Mouse (Mus musculus) right cerebral cortex, postnatal 10 days (tissue): ENCODE data around the gene Primpol.
A peak's percentile ranks its signal among the peaks of the same experiment; 100 is the strongest.

Experiments used
- DNase-seq, 2 experiments: peaks; one replicate each; pipeline ENCODE4 v3.0.0; 2021; ENCODE audit warnings: low spot score in 2 of 2

Primpol gene

GRCm38 (mm10) chr8:46562333-46562732 is 54.7 kb downstream of the Primpol start:
- DNase-seq: no peak

GRCm38 (mm10) chr8:46559428-46559827 is 57.6 kb downstream of the Primpol start:
- DNase-seq: peak in 1 of 2 experiments; percentile 43

GRCm38 (mm10) chr8:46552441-46552765 is 64.6 kb downstream of the Primpol start:
- peak; percentile 46 to 49 for DNase-seq

GRCm38 (mm10) chr8:46551615-46552440 is 65.2 kb downstream of the Primpol start, which contains the start of gene Cenpu:
TSS of gene Cenpu (plus strand) at chr8:46552028.
- DNase-seq: peak; percentile 100

GRCm38 (mm10) chr8:46551029-46551428 is 66.0 kb downstream of the Primpol start:
- DNase-seq: no peak

GRCm38 (mm10) chr8:46550058-46550457 is 67.0 kb downstream of the Primpol start:
- no peak for DNase-seq

GRCm38 (mm10) chr8:46547245-46547644 is 69.8 kb downstream of the Primpol start:
- peak in 1 of 2 experiments; percentile 59 for DNase-seq

- DNase-seq: no peak
These were observed 70.4 kb downstream of the Primpol start for GRCm38 (mm10) chr8:46546431-46547176.

GRCm38 (mm10) chr8:46545854-46546253 is 71.2 kb downstream of the Primpol start:
- DNase-seq: no peak

- DNase-seq: no peak
These were observed 73.3 kb downstream of the Primpol start for GRCm38 (mm10) chr8:46543662-46544061.

GRCm38 (mm10) chr8:46543191-46543590 is 73.8 kb downstream of the Primpol start:
- DNase-seq: peak in 1 of 2 experiments; percentile 56

GRCm38 (mm10) chr8:46539701-46540100 is 77.3 kb downstream of the Primpol start:
- peak; percentile 49 to 52 for DNase-seq

- no peak for DNase-seq
These were observed 83.1 kb downstream of the Primpol start for GRCm38 (mm10) chr8:46533926-46534325.

- no peak for DNase-seq
These were observed 86.5 kb downstream of the Primpol start for GRCm38 (mm10) chr8:46530541-46530940.

- DNase-seq: no peak
These were observed 87.5 kb downstream of the Primpol start for GRCm38 (mm10) chr8:46529508-46529907.

- DNase-seq: peak in 1 of 2 experiments; percentile 39
These were observed 90.2 kb downstream of the Primpol start for GRCm38 (mm10) chr8:46526821-46527220.

GRCm38 (mm10) chr8:46526098-46526497 is 90.9 kb downstream of the Primpol start:
- no peak for DNase-seq
